Mouse (Mus musculus) right cerebral cortex, adult 18-20 months (tissue): Measurements from ENCODE around the gene Spsb1.

Experiments used
- DNase-seq: peaks from one replicate; pipeline ENCODE4 v3.0.0; 2022; ENCODE audit warnings: mixed read lengths

Gene Spsb1

DNA sequence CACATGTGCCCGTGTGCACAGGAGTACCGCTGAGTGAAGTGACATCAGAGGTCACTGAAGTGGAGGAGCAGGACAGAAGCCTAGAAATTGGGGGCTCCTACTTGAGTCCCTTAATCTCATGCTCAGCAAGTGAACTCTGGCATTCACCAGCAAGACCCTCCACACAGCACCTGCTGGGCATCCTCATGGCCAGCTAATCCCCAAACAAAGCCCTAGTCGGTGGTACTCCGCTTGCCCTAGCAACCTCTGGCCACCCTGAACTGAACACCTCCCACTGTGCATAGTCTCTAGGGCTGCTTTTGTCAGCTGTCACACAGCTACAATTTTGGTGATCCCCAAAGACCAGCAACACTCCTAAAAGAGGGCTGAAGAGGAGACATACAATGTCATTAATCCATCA, 44.3 kb downstream of the Spsb1 start:
- DNase-seq, result no peak

DNA sequence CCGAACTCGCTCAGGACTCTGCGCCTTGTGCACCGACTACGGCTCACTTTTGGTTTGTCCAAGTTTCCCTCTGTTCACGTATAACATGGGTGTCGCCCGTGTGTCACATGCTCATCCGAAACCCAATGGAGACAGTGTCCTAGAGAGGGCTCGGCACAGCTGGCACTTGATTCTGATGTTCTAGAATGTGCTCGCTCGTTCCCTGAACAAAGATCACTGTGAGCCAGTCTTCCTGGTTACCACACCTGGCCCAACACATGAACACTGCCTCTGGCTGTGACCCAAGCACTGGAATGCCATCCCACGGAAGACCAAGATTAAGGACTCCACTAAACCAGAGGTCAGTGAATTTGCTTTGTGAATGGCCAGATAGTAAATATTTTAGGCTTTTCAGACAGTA, 45.3 kb downstream of the Spsb1 start:
- DNase-seq, result no peak

DNA sequence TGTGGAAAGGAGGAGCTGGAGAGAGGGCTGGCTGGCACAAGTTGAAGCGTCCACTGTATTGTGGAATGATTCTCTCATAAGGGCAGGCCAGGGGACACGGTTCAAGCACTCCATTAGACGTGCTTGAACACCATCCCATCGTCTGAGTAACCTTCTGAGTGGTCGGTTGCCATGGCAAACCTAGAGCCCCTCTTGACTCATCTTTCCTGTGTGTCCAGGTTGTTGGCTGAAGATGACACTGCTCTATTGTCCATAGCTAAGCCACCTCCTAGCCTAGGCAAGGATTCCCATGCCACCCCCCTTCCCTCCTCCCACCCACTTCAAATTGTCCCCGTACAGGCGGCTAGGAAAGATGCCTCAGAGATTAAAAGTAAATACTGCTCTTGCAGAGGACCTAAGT, 45.9 kb downstream of the Spsb1 start:
- DNase-seq, result no peak

DNA sequence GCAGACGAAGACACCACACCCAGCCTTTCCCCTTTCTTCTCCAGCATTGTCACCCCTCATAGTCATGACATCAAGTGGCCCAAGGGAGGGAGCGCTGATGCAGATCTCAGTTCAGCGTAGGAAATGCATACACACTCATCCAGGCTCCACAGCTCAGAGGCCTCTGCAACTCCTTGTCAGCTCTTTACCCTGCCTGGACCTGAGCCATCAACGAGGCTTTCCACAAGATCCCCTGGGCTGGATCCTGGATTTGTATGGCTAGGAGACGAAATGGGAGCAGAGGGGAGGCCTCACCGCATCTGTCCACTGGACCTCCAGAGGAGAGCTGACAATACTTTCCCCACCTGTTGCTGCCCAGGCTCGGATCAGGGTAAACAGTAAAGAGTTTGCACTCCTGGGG, 47.2 kb downstream of the Spsb1 start:
- DNase-seq, result no peak

DNA sequence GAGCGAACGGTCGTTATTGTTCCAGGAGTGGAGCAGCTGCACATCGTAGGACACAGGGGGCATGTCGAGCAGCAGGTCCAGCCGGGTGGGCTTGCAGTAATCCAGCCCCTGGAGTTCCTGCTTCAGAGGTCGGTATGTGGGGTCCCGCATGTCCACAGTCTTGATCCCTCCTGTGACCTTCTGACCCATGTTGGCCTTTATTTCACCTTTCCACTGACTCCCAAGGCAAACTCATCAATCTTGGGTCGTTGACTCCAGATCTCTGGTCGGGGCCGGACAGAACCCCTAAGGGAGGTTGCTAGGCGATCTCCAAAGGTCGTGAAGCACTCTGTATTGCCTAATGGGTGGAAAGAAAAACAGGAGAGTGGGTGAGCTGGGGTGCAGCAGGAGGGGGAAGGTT, 47.9 kb downstream of the Spsb1 start:
- DNase-seq, result no peak

DNA sequence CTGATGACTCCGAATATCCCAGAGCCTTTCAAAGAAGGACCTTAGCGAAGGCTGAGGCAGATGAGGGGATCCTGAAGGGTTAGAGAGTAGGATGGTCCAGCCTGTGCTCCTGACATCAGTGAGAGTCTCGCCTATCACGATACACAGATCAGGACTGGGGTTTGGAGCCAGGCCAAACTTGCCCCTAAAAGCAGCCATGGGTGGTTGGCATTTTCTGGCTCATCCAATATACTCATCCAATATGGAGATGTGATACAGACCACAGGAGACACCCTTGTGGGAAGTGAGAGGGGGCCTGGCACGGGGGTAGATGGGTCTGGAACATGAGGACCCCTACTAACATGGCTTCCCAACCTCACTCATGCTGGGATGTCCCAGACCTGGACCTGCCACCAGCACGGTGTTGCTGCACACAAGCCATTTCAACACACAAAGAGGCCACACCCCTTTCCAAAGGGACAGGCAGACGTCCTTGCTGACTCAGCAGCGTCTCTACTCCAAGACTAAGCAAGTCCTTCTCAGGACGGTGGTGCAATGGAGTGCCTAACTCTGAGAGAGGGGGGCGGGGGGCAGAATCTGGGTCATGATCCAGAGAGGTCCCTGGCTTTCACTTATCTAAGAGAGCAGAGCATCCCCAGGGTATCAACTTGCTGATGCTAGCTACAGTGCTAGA, 49.4 kb downstream of the Spsb1 start:
- DNase-seq, result no peak

DNA sequence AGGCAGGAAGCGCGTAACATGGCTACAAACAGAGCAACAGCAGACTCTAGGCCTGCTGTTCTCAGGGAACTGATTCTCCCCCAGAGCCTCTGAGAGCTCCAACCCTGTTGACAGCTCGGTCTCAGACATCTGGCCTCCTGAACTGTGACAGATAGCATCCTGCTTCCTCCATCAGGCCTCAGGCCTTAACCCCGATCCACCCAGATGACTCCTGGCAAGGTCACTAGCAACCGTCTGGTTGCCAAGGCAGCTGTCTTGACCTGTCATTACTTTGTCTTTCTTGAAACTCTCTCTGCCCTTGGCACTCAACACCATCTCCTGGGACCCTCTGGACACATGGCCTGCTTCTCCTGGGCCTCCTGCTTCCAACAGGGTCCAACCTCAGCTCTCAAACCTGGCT, 51.8 kb downstream of the Spsb1 start:
- no peak for DNase-seq

DNA sequence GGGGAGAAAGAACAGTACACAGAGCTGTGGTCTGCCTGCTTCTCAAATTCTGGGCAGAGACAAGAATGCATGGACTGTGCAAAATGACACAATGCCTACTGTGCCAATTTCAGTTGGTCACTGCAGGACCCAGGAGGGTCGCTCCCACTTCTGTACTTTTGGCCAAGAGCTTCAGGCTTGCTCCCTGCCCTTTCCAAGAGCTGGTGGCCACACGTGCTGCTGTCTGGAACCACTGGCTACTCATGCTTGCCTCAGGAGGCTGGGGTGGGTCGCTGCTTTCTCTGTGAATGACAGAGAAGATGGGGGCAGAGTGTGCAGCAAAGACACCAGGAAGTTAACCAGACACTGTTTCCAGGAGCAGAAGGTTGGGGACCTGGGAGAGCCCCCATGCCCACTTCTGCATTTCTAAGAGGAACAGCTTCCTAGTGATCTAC, 53.5 kb downstream of the Spsb1 start:
- DNase-seq, result no peak

DNA sequence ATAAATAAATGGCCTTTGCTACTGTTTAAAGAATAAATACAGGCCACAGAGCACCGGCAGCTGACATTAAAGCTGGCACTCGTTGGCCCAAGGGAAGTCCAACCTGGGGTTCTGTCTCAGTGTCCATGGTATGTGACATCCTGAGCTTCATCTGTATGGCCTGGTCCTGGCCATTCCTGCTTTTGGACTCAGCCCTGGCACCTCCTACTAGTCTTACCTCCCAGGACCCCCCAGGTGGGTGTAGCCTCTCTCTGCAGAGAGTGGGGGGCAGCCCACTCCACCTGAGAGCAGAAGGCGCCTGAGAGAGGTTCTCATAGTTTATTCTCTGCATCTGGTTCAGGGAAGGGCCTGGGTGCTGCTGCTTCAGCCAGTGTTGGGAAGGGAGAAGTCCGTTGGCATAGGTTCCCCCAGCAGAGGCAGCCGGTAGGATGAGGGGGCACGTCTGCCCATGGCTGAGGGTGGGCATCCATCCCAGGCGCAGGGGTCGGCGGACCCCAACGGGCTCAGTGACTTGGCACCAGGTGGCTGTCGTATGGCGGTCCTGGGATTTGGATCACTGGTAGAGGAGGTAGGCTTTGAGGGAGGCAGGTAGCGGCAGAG, 57.1 kb downstream of the Spsb1 start:
- no peak for DNase-seq

DNA sequence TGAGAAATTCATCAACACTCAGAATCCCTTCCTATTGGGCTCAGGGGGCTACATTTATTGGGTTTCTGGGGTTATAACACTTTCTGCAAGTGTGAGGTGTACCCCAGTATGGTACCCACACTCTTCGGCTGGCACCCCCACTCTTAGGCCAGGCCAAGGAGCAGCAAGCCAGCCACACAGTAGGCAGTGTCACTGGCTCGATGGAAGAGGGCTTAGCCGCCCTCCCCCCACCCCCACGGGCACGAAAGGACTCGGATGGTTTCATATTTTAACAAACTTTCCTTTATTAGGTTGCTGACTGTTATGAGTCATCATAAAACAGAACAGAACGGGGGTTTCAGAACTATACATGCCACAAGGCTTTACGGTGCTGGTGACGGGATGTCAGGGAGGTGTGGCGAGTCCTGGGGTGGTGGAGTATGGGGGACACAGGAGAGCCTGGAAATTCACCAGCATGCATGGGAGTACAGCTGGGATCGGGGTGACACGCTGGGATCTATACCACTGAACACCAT, 58.8 kb downstream of the Spsb1 start:
- DNase-seq, result no peak

DNA sequence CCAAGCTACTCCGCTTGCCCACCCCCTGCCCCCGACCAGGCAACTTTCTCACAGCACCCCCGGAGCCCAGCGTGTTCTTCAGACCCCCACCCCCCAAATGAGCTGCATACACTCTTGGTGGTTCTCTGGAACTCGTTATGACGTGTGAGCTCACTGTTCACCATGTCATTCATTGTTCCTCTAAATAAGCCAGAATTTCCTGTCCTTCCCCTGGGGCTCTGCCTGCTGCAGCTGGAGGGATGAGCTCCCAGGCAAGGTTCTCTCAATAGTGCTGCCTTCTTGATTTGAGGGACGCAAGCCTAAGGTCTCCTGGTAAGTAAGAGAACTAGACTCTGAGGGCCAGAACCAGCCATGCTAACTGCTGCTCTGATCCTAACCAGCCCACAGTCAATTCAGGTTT, 59.6 kb downstream of the Spsb1 start:
- no peak for DNase-seq

DNA sequence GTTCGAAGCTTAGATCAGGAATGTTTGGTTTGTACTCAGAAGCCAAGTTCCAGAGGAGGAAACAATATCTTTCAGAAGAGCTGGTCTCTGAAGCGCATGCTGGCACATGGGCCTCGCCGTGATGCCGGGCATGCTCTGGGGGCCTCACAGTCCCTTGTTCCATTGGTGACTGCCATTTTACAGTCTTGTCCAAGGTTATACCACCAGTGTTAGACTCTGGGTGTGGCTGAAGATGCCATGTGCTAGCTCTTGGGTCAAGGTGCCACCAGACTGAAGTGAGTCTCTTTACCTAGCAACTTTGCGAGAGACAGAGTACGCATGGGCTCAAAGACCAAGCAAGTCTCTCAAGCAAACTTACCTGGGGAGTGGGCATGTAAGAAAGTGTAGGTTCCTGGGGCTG, 60.5 kb downstream of the Spsb1 start:
- no peak for DNase-seq

DNA sequence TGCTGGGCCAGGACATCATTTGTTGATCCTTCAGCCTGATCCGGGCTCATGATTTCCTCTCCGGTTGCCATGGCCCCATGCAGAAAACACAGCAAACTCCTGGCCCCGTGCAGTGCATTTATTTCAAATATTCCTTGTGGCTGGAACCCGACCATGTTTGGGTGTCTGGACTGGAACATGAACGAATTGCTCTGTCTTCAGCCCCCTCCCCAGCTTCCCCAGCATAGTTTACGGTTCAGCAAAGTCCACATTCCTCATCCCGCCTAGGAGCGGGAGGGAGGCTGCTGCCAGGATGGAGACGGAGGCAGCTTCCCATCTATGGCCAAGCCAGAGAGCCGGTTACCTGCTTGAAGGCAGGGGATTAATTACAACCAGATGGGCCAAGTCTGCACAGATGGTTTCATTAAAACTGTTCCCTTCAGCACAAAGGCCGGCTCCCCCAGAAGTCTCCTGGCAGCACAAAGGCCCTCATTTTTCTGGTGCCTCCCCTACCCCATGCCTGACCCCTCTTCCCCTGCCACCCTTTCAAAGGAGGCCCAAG, 61.2 kb downstream of the Spsb1 start:
- DNase-seq, result no peak

DNA sequence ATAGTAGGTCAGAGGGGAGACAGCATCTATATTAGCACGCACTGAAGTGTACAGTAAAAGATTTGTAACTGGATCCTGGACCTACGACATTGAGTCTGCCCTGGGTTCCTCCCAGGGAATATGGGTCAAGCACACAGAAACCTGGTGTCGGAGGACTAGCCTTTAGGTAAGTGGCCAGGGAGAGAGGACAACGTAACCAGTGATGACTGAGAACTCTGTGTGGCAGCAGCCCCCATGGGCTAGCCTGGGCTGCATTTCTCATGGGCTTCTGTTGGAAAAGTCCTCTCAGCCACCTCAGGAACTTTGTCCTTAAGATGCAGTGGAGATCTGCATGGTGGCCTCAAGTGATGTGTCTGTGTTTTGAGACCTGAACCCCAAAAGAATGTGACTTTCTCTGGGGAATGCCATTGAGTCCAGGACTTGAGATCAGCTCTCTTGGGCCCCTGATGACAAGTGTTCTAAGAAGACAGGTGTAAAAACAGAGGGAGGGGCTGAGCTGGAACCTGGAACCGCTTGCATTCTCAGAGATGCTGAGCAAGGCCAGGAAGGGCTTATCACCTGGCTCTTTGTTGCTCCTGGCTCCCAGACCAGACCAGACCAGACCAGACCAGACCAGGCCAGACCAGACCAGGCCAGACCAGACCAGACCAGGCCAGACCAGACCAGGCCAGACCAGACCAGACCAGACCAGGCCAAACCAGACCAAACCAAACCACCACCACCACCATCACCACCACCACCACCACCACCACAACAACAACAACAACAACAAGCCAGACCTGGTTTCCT, 63.5 kb downstream of the Spsb1 start:
- no peak for DNase-seq

DNA sequence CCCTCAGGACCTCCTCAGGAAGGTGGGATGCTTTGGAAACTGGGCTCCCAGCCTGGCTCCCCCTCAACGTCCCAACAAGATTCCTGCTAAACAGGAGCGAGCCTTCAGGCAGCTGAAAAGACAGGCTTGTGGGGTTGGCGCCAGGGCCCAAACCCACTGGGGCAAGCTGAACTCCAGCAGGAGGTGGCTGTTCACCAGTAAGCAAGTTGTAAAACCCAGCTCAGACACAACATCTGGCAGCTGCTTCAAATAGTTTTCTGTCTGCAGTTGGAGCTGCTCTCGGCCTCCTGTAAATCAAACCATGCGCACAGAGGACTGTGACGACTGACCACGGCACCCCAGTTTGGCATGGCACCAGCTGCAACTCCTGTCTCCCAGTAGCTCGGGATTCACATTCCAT, 64.3 kb downstream of the Spsb1 start:
- DNase-seq, result no peak

DNA sequence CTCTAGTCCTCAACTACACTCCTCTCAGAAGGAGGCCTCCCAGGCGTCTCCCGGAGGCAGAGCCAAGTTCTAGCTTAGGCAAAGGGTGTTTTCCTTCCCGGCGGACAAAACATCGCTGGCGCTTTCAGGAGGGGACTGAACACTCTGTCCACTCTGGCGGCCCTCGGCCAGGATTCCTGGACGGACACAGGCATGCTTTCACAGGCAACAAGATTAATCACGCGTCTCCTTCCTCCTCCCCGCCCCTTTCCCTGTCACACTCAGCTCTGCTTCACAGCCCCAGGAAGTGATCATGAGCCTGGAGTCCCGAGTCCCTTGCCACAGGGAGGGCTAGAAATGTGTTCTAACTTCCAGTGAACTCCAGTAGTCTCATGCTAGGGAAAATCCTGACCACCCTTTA, 65.0 kb downstream of the Spsb1 start:
- peak; percentile 82 for DNase-seq

DNA sequence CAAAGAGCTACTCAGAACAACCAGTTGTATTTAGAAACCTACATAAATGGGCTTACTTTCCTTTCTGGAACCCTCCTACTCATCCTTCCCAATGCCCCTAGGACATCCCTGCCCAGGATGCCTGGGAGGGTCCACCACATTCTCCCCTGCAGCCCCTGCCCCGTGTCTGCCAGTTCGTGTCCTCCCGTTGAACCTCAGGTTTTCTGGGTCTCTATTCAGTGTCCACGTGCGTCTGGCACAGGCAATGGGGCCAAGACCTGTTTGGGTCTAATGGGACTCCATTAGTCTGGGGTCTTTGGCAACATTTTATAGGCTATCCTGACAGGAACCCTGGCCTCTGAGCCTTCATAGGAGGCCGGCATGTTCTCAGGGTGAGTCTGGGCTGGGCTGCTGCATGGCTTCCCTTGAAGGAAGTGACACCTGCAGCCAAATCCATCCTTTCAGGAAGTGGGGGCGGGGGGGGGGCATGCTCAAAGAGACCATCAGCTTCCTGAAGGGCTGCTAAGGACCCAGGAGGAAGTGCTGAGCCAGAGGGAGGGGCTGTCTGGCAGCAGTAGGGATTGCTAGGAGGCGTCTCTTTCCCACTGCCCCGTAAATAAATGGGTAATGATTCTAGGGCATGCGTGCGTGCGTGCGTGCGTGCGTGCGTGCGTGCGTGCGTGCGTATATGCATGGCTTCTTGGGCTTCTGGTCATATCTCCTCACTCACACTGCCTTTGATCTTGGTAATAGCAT, 65.9 kb downstream of the Spsb1 start:
- no peak for DNase-seq

DNA sequence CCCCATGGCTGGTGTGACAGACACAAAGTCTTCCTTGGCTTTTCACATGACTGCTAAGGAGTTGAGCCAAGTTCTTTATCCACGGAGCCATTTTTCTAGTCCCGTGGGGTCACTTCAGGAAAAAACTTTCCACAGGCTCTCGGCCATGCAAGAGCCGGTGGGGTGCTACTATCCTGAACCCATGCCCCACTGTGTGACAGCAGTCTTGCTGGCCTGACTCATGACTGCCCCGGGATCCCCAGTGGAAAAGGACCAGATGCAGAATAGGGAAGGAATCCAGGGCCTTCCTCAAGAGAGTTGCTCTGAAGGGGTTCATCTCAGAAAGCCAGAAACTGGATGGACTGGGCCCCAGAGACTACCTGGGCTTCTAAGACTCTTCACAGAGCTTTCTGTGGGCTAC, 66.7 kb downstream of the Spsb1 start:
- DNase-seq, result no peak

DNA sequence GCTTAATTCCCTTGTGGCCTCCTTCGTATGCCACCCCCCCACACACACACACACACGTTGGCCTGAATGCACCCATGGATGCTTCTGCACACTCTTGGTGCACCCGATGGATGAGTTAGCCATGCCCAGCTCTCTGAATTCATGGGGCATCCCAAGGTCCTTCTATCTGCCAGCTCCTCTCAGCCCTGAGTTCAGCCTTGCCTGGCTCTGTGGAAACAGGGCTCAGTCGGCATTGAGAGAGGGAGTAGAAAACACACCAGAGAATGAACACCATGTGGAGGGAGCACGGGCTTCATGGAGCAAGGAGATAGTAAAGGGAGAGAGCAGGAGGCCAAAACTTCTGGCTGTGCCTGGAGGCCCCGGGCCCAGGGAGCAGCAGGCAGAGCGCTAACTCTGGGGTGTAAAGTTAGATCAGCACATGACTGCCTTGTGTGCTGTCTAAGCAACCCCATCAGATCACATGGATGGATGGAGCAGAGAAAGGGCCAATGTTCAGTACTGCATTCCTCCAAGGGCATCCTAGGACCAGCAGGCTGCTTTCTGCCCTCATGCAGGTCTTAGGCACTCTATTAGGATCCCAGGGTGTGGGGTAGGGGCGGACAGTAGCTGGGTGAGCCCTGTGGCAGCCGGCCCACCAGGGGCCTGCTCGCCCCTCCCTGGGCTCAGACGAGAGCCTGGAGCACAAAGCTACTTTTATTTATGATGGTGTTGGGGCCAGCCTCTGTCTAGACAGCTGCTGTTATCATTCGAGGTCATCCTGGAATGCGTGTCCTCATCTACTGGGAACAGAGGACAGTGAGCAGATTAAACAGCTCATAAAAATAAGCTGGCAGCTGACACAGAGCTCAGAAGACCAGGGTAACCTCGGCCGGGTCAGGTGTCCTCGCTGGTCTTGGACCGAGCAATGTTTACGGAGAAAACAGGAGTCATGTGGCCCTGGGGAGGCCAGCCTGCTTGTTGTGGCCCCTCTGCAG, 68.3 kb downstream of the Spsb1 start:
- DNase-seq, result peak; percentile 33

DNA sequence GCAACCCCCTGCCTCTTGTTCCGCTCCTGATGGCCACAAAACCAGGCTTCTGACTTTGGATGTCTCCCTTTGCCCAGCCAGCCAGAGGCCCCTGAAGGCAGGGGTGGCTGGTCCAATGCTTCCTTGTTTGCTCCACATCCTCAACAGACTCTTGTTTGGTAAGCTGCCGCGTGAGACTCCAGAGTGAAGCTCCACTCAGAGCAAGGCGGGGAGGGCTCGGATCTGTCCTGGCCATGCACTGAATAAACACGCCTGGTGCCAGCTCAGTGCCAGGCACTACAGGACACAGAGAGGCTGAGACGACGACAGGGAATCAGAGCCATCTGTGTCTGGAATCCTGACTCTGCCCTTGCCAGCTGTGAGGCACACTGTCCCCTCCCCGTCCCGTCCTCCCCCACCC, 70.9 kb downstream of the Spsb1 start:
- peak; percentile 71 for DNase-seq

DNA sequence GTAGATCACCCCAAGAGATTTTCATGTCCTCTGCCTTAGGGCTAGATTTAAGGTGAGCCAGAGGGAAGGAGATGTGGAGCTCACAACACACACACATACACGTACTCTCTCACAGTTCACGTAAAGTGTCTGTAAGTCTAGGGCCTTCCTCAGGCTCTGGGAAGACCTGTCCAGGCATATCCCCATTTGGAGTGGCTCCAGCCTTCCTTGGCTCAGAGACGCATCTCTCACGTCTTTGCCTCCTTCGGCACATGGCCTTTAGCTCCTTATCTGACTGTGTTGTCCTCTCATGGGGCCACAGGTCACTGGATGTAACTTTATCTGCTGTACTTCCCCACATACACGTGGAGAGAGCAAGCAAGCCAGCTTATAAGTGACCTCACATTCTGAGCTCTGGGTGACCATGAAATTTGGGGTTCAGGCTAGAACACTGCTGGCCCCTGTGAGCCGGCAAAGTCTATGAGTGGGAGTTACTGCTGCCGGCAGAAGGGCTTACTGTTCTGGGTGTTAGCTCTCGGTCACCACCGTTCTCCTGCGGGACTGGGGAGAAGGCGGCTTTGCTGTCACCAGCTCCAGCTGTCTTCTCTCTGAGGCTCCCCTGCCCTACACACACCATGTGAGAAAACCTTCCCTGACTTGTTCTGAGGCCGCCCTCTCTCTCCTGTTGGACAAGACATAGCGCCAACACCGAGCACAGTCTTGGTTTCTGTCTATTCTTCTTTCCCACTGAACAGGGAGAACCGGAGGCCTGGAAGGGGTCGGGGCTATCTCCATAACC, 72.5 kb downstream of the Spsb1 start:
- DNase-seq, result no peak
